Mouse (Mus musculus): ENCODE data around the gene Gemin7. TPM values are rescaled to one million over a fixed set of nuclear protein-coding genes. Genes with fewer than 3 reads are reported as not detected.

Gemin7 gene
- total RNA-seq, 2 experiments from 2014 or later = 52.3 to 56.4 TPM

Other genes with a start within 250 kb of the Gemin7 start
- gene Ercc1, start 232.8 kb downstream of the Gemin7 start, total RNA-seq (2021) = 10 to 100 TPM; 33.1 to 34.5 TPM
- gene Cd3eap, start 218.1 kb downstream of the Gemin7 start, total RNA-seq (2021) = 10 to 100 TPM in 1 of 2 experiments, 1 to 10 TPM in 1; 9.7 to 10.8 TPM
- gene Ppp1r13l, start 217.8 kb downstream of the Gemin7 start, total RNA-seq (2021) = 1 to 10 TPM; 4.6 to 6.6 TPM
- gene Ercc2, start 195.6 kb downstream of the Gemin7 start, total RNA-seq (2021) = 10 to 100 TPM; 18.6 to 21.0 TPM
- gene Klc3, start 173.5 kb downstream of the Gemin7 start, total RNA-seq (2021) = under 1 TPM in 1 of 2 experiments, not detected in 1; 0.16 TPM
- gene Ckm, start 172.8 kb downstream of the Gemin7 start, total RNA-seq (2021) = over 10,000 TPM; 12,501 to 12,915 TPM
- 10 to 100 TPM; 18.9 to 20.5 TPM for gene Mark4, start 118.8 kb downstream of the Gemin7 start, total RNA-seq (2021)
- under 1 TPM; 0.65 to 0.83 TPM for gene Exoc3l2, start 114.3 kb downstream of the Gemin7 start, total RNA-seq (2021)
- gene Bloc1s3, start 69.2 kb downstream of the Gemin7 start, total RNA-seq (2021) = 1 to 10 TPM; 1.9 to 2.3 TPM
- 10 to 100 TPM; 27.3 to 30.6 TPM for gene Trappc6a, start 69.2 kb downstream of the Gemin7 start, total RNA-seq (2021)
- under 1 TPM; 0.10 to 0.12 TPM for gene Nkpd1, start 59.8 kb downstream of the Gemin7 start, total RNA-seq (2021)
- 10 to 100 TPM; 44.7 to 46.6 TPM for gene Ppp1r37, start 14.5 kb downstream of the Gemin7 start, total RNA-seq (2021)
- gene Zfp296, start 308 bp downstream of the Gemin7 start, total RNA-seq (2021) = under 1 TPM in 1 of 2 experiments, not detected in 1; 0.17 TPM
- 10 to 100 TPM; 29.9 to 32.8 TPM for gene Clasrp, start 26.9 kb upstream of the Gemin7 start, total RNA-seq (2021)
- gene Relb, start 51.8 kb upstream of the Gemin7 start, total RNA-seq (2021) = 10 to 100 TPM; 10.4 to 10.7 TPM
- 10 to 100 TPM; 51.9 to 62.0 TPM for gene Clptm1, start 87.4 kb upstream of the Gemin7 start, total RNA-seq (2021)
- gene Apoc2, start 100.3 kb upstream of the Gemin7 start, total RNA-seq (2021) = 1 to 10 TPM in 1 of 2 experiments, under 1 TPM in 1; 0.88 to 2.1 TPM
- gene Gm44805, start 103.8 kb upstream of the Gemin7 start, total RNA-seq (2021) = not detected
- gene Apoc4, start 103.9 kb upstream of the Gemin7 start, total RNA-seq (2021) = 1 to 10 TPM in 1 of 2 experiments, under 1 TPM in 1; 0.42 to 4.7 TPM
- gene Apoc1, start 115.1 kb upstream of the Gemin7 start, total RNA-seq (2021) = 10 to 100 TPM in 1 of 2 experiments, 1 to 10 TPM in 1; 1.7 to 14.7 TPM
- 100 to 1,000 TPM; 136 to 167 TPM for gene Apoe, start 121.6 kb upstream of the Gemin7 start, total RNA-seq (2021)
- 10 to 100 TPM; 68.4 to 72.0 TPM for gene Tomm40, start 137.8 kb upstream of the Gemin7 start, total RNA-seq (2021)
- 10 to 100 TPM; 21.1 to 23.2 TPM for gene Nectin2, start 172.9 kb upstream of the Gemin7 start, total RNA-seq (2021)
- gene Bcam, start 193.4 kb upstream of the Gemin7 start, total RNA-seq (2021) = 100 to 1,000 TPM; 119 to 144 TPM
- gene Cblc, start 219.2 kb upstream of the Gemin7 start, total RNA-seq (2021) = under 1 TPM; 0.76 to 0.96 TPM
- gene Bcl3, start 245.2 kb upstream of the Gemin7 start, total RNA-seq (2021) = 1 to 10 TPM; 5.1 to 5.7 TPM

Data from gastrocnemius, postnatal 4 days (tissue).